Mouse (Mus musculus) T-helper 1 cell (primary cell): ENCODE measurements around the gene Zfp944.
"Not testable (repeated sequence)": the region's sequence is repeated elsewhere in the genome, so short reads cannot be mapped to it uniquely, and the experiment has no call there.

Experiments used
- in situ Hi-C: fragments of 300-600 bp; cut with MboI, MseI; formaldehyde crosslinking; loops from one replicate; pipeline ENCODE4 v1.15.1; 2025; ENCODE audit warnings: high pct_unique_total_duplicates

The Zfp944 gene

DNA sequence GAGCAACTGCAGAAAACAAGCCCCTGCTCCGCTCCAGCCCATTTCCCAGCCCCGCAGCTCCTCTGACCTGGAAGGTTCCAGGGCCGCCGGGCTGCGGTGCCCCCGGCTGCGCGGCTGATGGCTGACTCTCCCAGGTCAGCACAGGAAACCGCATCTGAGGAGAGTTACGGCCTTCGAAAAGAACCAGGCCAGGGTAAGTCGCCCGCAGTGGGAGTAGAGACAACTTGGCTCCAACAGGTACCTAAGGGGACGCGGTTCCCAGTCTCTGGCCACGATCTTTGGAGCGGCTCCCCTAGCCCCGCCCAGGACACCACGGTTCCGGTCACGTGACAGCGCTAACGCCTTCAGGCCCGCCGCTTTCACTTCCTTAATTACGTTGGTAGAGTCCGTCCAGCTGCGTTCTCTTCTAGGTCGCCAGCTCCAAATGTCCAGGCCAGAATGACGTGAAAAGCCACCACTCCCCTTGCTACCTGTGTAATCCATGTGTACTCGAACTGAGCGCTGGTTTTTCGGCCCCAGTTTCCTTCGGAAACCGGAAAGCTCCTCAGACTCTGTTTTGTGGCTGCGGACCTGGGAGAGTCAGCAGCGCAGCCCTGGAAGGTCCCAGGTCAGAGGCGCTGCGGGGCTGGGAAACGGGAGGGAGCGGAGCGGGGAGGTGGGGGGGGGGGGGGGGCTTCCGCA is at the start of gene Zfp944, which contains the start of gene Zfp758:
Zfp944 (minus strand) TSS at position 300 of the 681 bp plus-strand sequence.
Zfp758 (plus strand) TSS at position 353 of the 681 bp plus-strand sequence.
- in situ Hi-C loops, result loop anchor here (5.0 to 25.0 kb wide), 3 partner anchors 56 to 906 kb away; partner anchors contain the start of genes Zfp51, Zfp942 and Zfp943

DNA sequence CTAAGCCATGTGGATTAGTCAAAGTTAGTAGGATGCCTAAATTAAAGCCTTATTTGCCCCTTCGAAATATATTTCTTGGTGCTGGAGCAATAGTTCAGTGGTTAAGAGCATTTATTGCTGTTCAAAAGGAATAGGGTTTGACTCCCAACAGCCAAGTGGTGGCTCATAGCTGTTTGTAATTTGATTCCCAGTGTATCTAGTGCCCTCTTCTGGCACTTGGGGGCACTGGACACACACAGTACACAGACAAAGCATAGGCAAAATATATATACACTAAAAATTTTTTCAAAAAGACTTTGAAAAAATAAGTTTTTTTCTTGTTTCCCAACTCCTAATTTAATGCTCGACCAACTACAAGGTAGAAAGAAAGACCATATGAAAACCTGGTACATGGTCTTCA is 49.6 kb upstream of the Zfp944 start:
- in situ Hi-C loops, result loop anchor here (10.0 kb wide), 1 partner anchor 784 kb away; the partner anchor contains the start of gene Zfp40

DNA sequence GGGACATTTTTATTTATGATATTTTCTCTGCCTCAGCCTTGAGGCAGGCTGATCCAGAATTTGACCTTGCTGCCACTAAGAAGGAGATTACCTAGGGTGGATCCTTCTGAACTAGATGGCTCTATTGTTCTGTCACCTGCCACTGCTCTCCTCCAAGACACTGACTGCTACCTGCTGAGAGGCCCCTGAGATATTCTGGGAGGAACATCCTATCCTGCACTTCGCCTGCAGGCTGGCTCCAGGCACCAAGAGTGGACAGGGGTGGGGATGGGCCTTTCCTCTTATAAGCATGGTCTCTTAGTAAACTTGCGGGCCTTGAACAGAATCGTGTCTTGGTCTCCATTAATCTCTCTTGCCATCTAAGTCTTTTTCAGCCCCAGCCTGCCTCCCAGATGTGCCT is 2.7 kb upstream of the Zfp944 start:
- in situ Hi-C loops, result loop anchor here (5.0 to 25.0 kb wide), 3 partner anchors 53 to 909 kb away; partner anchors contain the start of genes Zfp51, Zfp942 and Zfp943

DNA sequence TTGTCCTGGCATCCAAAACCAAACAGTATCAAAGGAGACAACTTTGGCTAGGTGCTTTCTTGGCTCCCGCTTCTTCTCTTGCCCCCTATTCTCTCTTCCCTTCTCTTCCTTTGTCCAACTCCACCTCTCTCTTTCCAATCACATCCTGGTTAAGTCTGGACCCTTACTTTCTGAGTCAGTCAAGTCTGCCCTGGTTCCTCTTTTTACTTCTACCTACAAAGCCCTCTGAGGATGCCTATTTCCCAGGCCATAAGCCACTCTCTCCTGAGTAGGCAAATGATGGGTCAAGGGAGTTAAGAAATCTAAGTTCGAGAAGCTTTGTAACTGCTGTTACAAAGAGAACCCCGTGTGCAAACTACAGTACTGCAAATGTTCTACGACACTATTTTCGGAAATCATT is 628 bp downstream of the Zfp944 start:
- in situ Hi-C loops, result loop anchor here (5.0 to 25.0 kb wide), 3 partner anchors 57 to 906 kb away; partner anchors contain the start of genes Zfp51, Zfp942 and Zfp943

DNA sequence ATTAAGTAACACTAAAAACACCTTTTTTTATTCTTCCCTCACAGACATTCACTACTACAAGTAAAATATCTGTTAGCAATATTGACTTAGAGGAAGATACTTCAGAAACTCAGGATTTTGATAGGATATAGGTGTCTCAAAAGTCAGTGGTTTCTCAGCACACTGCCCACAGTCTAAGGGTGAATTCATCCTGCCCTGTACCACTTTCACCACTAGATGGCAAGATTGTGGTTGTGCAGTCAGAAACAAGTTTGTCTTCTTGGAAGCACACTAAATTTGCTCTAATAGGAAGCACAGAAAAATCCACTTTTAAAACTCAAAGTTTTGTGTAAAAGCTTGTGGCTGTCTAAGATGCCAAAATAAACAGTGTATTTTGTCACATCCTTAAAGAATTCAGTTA is 8.4 kb downstream of the Zfp944 start:
- in situ Hi-C loops, result loop anchor here (25.0 kb wide), 1 partner anchor 390 kb away; the partner anchor contains the start of genes Zfp942 and Zfp943

DNA sequence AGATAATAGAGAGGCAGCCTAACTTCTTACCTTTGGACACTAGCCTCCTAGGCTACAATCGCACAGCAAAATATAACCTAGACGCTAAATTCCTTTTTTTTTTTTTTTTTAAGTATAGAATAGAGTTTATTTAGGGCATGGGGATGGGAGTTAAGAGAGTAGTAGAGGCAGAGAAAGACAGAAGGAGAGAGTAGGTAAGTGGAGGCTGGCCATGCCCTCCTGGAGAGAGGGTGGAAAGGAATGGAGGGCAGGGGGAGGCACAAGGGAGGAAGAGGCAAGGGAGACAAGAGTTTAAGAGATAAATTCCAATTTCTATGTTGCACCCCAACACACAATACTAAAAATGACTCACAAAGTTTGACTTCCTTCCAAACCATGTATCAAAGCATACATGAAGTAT is 46.0 kb downstream of the Zfp944 start:
- in situ Hi-C loops, result not testable (repeated sequence)

DNA sequence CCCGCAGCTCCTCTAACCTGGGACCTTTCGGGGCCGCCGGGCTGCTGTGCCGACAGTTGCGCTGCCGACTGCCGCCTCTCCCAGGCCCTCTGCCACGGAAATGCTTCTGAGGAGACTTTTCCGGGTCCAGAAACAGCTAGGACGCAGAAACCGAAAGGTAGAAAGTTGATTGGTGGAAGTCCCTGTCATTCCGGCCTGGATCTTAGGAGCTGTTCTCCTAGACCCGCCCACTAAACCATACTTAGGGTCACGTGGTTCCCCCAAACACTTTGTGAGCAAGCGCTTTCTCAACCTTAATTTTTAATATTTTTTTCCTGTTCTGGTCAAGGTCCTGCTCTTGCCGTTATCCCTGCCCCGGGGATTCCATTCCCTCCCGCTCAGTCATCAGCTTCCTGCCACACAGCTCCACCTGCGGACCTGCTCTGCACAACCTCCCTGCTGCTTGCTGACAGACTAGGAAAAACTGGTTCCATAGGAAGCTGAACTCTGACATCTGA is 46.4 kb downstream of the Zfp944 start, which contains the start of gene CT030661.1:
CT030661.1 (minus strand) TSS at position 108 of the 497 bp plus-strand sequence.
- in situ Hi-C loops, result loop anchor here (5.0 kb wide), 1 partner anchor 92 kb away; no protein-coding TSS in a partner anchor

DNA sequence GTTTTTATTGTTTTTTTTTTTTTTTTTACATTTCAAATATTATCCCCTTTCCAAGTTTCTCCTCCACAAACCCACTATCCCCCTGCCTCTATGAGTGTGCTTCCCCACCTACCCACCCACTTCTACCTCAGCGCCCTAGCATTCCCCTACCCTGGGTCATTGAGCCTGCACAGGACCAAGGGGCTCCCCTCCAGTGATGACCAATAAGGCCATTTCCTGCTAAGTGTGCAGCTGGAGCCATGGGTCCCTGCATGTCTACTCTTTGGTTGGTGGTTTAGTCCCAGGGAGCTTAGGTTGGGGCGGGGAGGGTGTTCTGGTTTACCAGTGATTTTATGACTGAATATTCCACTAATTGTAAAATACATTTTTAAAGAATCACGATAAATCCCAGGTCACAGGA is 47.0 kb downstream of the Zfp944 start:
- in situ Hi-C loops, result loop anchor here (5.0 kb wide), 1 partner anchor 92 kb away; no protein-coding TSS in a partner anchor
